Mouse (Mus musculus): Measurements from ENCODE around the gene Cdh13.

DNA sequence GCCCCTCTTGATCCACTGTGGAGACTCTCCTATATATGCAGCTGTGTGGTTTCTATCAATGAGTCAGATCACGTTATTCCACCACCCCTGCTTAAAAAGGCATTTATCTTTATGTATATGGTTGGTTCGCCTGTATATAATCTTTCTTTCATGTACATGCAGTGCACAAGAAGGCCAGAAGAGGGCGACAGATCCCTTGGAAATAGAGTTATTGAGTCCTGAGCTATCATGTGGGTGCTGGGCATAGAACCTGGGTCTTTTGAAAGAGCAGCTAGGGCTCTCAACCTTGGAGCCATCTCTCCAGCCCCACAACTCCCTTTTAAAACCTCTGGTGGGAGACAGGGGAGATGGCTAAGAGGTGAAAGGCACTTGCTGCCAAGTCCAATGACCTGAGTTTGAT lies 1027.9 kb downstream of the Cdh13 start:
- 0 out of 2 replicates have a peak, but pooled peaks have one; percentile 23 for TF ChIP-seq CTCF (IDR thresholded peaks at IDR 0.05; ENCODE audit: control insufficient read depth, insufficient read depth, insufficient replicate concordance, low read depth, low read length)
- TF ChIP-seq POLR2A (IDR thresholded peaks at IDR 0.05; ENCODE audit: control insufficient read depth, low read depth, low read length): no peak
